Mouse (Mus musculus): ENCODE results near the gene Prss22. TPM values are rescaled to one million over a fixed set of nuclear protein-coding genes. Genes with fewer than 3 reads are reported as not detected.

The Prss22 gene
- polyA plus RNA-seq, 1 experiment from 2014 or later = 0.60 TPM

GRCm38 (mm10) chr17:23994667-23995066 is 3.2 kb downstream of the Prss22 start:
- 77% methylated on average over 7 of the region's 7 CpGs for WGBS
- Histone ChIP-seq H3K4me2 (replicated peaks) (no peak overlapping the region), H3K9ac (no peak overlapping the region), H3K36me3 (no peaks in the 10 kb centered on the region), H3K27ac (no peak overlapping the region), H3K4me3 (no peak overlapping the region), H3K9me3 (no peaks in the 10 kb centered on the region), H3K4me1 (peaks cover 4% of the 10 kb centered on the region; the same call in 1 of the 2 replicates), H3K27me3 (peaks cover 4% of the 10 kb centered on the region; the same call in 1 of the 2 replicates)
- ATAC-seq (ENCODE audit: low FRiP score, low read depth) = no peak

DNA sequence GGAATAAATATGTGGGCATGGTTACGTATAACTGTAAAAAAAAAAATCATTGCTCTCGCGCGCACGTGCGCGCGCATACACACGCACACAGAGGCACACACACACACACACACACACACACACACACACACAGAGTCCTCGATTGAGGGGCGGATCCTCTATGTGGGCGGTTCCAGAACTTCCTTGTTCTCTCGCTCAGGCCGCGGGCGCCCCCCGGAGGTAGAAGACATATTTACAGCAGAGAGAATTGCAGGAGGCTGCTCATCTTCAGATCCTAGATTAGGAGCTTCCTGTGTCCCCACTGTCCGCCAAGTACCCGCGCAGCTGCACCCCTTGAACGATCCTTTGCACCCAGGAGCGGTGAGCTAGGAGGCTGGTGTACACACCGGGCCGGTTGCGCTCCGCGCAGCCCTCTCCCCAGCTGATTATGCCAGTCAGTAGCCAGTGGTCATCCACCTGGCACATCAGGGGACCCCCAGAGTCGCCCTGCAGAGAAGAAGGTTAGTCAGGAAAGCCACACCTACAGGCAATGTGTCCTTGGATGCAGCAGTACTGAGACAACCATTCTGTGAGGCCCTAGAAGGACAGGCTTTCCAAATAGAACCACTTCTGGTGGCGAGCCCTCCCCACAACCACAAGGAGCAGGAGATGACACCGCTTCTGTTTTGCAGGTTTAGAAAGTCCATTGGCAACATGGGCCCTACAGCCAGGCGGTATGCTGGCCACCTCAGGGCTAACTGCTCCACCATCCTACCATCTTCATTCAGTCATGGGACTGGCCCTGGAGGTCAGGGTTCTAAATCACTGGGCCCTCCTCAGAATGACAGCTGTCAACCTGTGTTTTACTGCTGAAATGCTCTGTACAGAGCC is 4.1 kb downstream of the Prss22 start:
- Histone ChIP-seq H3K4me1 (peaks cover 4% of the 10 kb centered on the region; the same call in 1 of the 2 replicates), H3K4me2 (replicated peaks) (peak overlapping the region; percentile 67), H3K36me3 (no peaks in the 10 kb centered on the region), H3K4me3 (peak overlapping the region; percentile 34), H3K9me3 (no peaks in the 10 kb centered on the region), H3K9ac (peak overlapping the region; percentile 65), H3K27ac (no peak overlapping the region), H3K27me3 (peaks cover 4% of the 10 kb centered on the region; the same call in 1 of the 2 replicates)
- ATAC-seq (ENCODE audit: low FRiP score, low read depth) = peak; percentile 61
- WGBS = 10% methylated on average over 31 of the region's 31 CpGs

- Histone ChIP-seq H3K4me1 (peaks cover 4% of the 10 kb centered on the region; the same call in 1 of the 2 replicates), H3K4me3 (peak overlapping the region; percentile 34), H3K36me3 (no peaks in the 10 kb centered on the region), H3K9me3 (no peaks in the 10 kb centered on the region), H3K27me3 (peaks cover 4% of the 10 kb centered on the region; the same call in 1 of the 2 replicates), H3K4me2 (replicated peaks) (peak overlapping the region; percentile 67), H3K27ac (no peak overlapping the region; the same call in 1 of the 2 replicates), H3K9ac (peak overlapping the region; percentile 43; the same call in 1 of the 2 replicates)
- WGBS = 60% methylated on average over 9 of the region's 9 CpGs
- peak; percentile 52; the same call in 1 of the 2 replicates for ATAC-seq (ENCODE audit: low FRiP score, low read depth)
These were observed 4.9 kb downstream of the Prss22 start for GRCm38 (mm10) chr17:23992789-23993553.

DNA sequence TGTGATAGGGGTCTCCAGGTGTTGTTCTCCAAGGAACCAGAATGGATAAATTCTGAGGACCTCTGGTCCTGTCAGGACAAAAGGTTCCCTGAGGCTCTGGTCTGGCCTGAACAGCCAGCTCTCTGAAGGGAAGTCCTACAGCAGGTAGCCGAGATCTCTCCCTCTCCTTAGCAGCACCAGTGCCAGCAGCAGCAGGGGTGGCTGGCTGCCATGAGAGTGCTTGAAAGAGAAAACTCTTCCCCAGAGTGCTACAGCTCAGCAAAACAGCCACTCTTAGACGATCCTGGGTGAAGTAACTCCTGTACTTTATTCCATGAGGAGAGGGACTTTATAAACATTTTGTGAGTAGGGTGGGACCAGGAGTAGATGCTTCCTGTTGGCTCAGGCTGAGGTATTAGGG is 8.1 kb downstream of the Prss22 start:
- Histone ChIP-seq H3K27me3 (no peaks in the 10 kb centered on the region), H3K4me1 (peaks cover 4% of the 10 kb centered on the region; the same call in 1 of the 2 replicates), H3K4me2 (replicated peaks) (no peak overlapping the region), H3K36me3 (no peaks in the 10 kb centered on the region), H3K9me3 (no peaks in the 10 kb centered on the region), H3K4me3 (no peak overlapping the region), H3K27ac (no peak overlapping the region), H3K9ac (no peak overlapping the region)
- 45% methylated on average over 2 of the region's 2 CpGs for WGBS
- ATAC-seq (ENCODE audit: low FRiP score, low read depth) = no peak

- H3K4me2 ChIP-seq (replicated peaks) = no peak overlapping the region
- no peaks in the 10 kb centered on the region for H3K9me3 ChIP-seq
- no peak overlapping the region for H3K9ac ChIP-seq
- no peak overlapping the region for H3K4me3 ChIP-seq
- ATAC-seq (ENCODE audit: low FRiP score, low read depth) = no peak
- no peaks in the 10 kb centered on the region for H3K36me3 ChIP-seq
- H3K27me3 ChIP-seq = no peaks in the 10 kb centered on the region
- 83% methylated on average over 1 of the region's 1 CpGs for WGBS
- H3K27ac ChIP-seq = no peak overlapping the region
- no peaks in the 10 kb centered on the region for H3K4me1 ChIP-seq
These were observed 12.9 kb downstream of the Prss22 start for GRCm38 (mm10) chr17:23984989-23985388.

GRCm38 (mm10) chr17:23982912-23983311 is 15.0 kb downstream of the Prss22 start:
- Histone ChIP-seq H3K4me3 (no peak overlapping the region), H3K9me3 (no peaks in the 10 kb centered on the region), H3K27ac (no peak overlapping the region), H3K4me1 (no peaks in the 10 kb centered on the region), H3K27me3 (no peaks in the 10 kb centered on the region), H3K4me2 (replicated peaks) (no peak overlapping the region), H3K9ac (no peak overlapping the region), H3K36me3 (no peaks in the 10 kb centered on the region)
- WGBS = 53% methylated on average over 4 of the region's 4 CpGs
- no peak for ATAC-seq (ENCODE audit: low FRiP score, low read depth)

GRCm38 (mm10) chr17:23980297-23980909 is 17.5 kb downstream of the Prss22 start, which contains the start of gene Prss30:
TSS of gene Prss30 (minus strand) at chr17:23980566.
- no peaks in the 10 kb centered on the region for H3K27me3 ChIP-seq
- 80% methylated on average over 10 of the region's 10 CpGs for WGBS
- H3K27ac ChIP-seq = no peak within 1 kb of the TSS
- no peaks in the 10 kb centered on the region for H3K4me1 ChIP-seq
- H3K36me3 ChIP-seq = no peaks in the 10 kb centered on the region
- no peak for ATAC-seq (ENCODE audit: low FRiP score, low read depth)
- H3K4me2 ChIP-seq (replicated peaks) = no peak within 1 kb of the TSS
- H3K9me3 ChIP-seq = no peaks in the 10 kb centered on the region
- no peak within 1 kb of the TSS for H3K4me3 ChIP-seq
- H3K9ac ChIP-seq = no peak within 1 kb of the TSS

GRCm38 (mm10) chr17:23979471-23979870 is 18.4 kb downstream of the Prss22 start:
- WGBS = 43% methylated on average over 3 of the region's 3 CpGs

GRCm38 (mm10) chr17:23976665-23977064 is 21.2 kb downstream of the Prss22 start:
- H3K9me3 ChIP-seq = no peaks in the 10 kb centered on the region
- H3K27me3 ChIP-seq = no peaks in the 10 kb centered on the region
- no peak for ATAC-seq (ENCODE audit: low FRiP score, low read depth)
- H3K4me2 ChIP-seq (replicated peaks) = no peak overlapping the region
- H3K4me3 ChIP-seq = no peak overlapping the region
- H3K36me3 ChIP-seq = no peaks in the 10 kb centered on the region
- no peaks in the 10 kb centered on the region for H3K4me1 ChIP-seq
- WGBS = 86% methylated on average over 4 of the region's 4 CpGs
- H3K27ac ChIP-seq = no peak overlapping the region
- H3K9ac ChIP-seq = no peak overlapping the region

More at GRCm38 (mm10) chr17:23979471-23979870, 18.4 kb downstream of the Prss22 start:
- no peak overlapping the region for H3K4me2 ChIP-seq (replicated peaks)
- H3K4me3 ChIP-seq = no peak overlapping the region
- no peak overlapping the region for H3K27ac ChIP-seq
- no peaks in the 10 kb centered on the region for H3K36me3 ChIP-seq
- ATAC-seq (ENCODE audit: low FRiP score, low read depth) = no peak
- H3K27me3 ChIP-seq = no peaks in the 10 kb centered on the region
- no peak overlapping the region for H3K9ac ChIP-seq
- H3K4me1 ChIP-seq = no peaks in the 10 kb centered on the region
- no peaks in the 10 kb centered on the region for H3K9me3 ChIP-seq

- no peak overlapping the region for H3K4me2 ChIP-seq (replicated peaks)
- no peaks in the 10 kb centered on the region for H3K9me3 ChIP-seq
- 85% methylated on average over 9 of the region's 9 CpGs for WGBS
- no peak overlapping the region for H3K4me3 ChIP-seq
- no peak overlapping the region for H3K9ac ChIP-seq
- H3K36me3 ChIP-seq = no peaks in the 10 kb centered on the region
- no peaks in the 10 kb centered on the region for H3K4me1 ChIP-seq
- ATAC-seq (ENCODE audit: low FRiP score, low read depth) = no peak
- no peaks in the 10 kb centered on the region for H3K27me3 ChIP-seq
- no peak overlapping the region for H3K27ac ChIP-seq
These were observed 26.6 kb downstream of the Prss22 start for GRCm38 (mm10) chr17:23971315-23971714.

- Histone ChIP-seq H3K9ac (no peak overlapping the region), H3K4me3 (no peak overlapping the region), H3K4me2 (replicated peaks) (no peak overlapping the region), H3K4me1 (no peaks in the 10 kb centered on the region), H3K27ac (no peak overlapping the region), H3K27me3 (no peaks in the 10 kb centered on the region), H3K9me3 (no peaks in the 10 kb centered on the region), H3K36me3 (no peaks in the 10 kb centered on the region)
- 10% methylated on average over 1 of the region's 1 CpGs for WGBS
- no peak for ATAC-seq (ENCODE audit: low FRiP score, low read depth)
These were observed 28.7 kb downstream of the Prss22 start for GRCm38 (mm10) chr17:23969231-23969630.

GRCm38 (mm10) chr17:23968780-23969179 is 29.1 kb downstream of the Prss22 start:
- H3K27me3 ChIP-seq = no peaks in the 10 kb centered on the region
- 41% methylated on average over 2 of the region's 2 CpGs for WGBS
- no peak overlapping the region for H3K4me3 ChIP-seq
- no peak overlapping the region for H3K27ac ChIP-seq
- no peak overlapping the region for H3K9ac ChIP-seq
- no peak for ATAC-seq (ENCODE audit: low FRiP score, low read depth)
- no peaks in the 10 kb centered on the region for H3K4me1 ChIP-seq
- no peaks in the 10 kb centered on the region for H3K9me3 ChIP-seq
- H3K36me3 ChIP-seq = no peaks in the 10 kb centered on the region
- no peak overlapping the region for H3K4me2 ChIP-seq (replicated peaks)

All from limb, embryonic 13.5 days (tissue).